Mouse (Mus musculus): ENCODE results near the gene Sephs1.

Gene Sephs1

DNA sequence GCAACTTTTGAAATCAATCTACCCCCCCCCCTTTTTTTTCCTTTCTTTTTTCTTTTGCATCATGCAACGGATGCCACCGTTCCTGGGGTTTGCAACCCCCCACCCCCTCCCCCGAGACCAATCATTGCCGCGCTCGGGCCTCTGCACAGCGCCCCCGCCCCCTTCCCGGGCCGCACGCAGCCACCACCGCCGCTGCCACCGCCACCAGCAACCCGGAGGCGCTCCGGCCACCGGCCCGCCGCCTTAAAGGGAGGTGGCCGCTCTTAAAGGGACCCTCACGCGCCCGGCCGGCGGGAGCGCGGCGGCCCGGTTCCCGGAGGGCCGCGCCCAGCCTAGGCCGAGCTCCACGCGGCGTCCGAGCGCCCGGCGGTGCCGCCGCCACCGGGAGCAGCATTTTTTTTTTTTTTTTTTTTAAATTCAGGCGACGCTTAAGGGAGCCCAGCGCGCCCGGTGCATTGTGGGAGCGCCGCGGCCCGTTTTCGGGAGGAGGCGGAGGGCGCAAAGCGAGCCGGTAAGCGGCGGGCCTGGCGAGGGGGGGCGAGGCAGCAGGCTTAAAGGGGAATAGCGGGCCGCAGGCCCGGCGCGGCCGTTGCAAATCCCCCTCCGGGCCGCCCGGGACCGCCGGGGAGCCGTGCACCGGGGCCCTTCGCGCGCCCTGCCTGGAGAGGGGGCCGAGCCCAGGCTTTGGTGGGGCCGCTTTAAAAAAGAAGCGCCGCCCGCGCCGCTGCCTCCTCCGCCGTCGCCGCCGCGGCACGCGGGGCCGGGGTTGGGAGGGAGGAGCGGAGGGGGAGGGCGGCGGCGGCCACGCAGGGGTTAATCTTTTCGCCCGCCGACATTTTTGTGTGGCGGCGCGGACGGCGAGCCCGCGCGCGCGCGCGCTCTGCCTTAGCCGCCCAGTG is at the start of gene Sephs1:
Gene Sephs1 (plus strand): TSS at position 215 of the 899 bp plus-strand sequence.
- DNase-seq (ENCODE audit: low spot score), result peak; percentile 70

GRCm38 (mm10) chr2:4832166-4832565 is 49.2 kb upstream of the Sephs1 start:
- DNase-seq (ENCODE audit: low spot score), result no peak

DNA sequence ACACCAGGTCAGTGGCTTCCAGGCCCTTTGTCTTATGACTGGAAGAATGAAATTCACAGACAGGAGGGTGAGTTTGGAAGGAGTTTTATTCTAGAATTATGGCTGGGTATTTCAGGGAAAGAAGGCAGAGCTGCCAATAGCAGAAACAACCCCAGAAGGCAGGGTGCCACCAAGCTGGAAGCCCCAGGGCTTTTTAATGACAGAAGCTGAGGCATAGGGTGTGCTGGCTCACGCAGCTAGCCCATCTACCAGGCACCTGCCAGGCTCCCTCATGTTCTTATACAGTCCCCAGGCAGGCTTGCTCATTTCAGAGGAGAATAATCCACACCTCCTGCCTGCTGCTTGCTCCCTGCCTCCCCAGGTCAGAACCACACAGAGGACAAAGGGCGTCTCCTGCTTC is 31.9 kb upstream of the Sephs1 start:
- no peak for DNase-seq (ENCODE audit: low spot score)

GRCm38 (mm10) chr2:4857186-4857585 is 24.2 kb upstream of the Sephs1 start:
- no peak for DNase-seq (ENCODE audit: low spot score)

- DNase-seq (ENCODE audit: low spot score), result no peak
These were observed 23.2 kb upstream of the Sephs1 start for GRCm38 (mm10) chr2:4858161-4858560.

DNA sequence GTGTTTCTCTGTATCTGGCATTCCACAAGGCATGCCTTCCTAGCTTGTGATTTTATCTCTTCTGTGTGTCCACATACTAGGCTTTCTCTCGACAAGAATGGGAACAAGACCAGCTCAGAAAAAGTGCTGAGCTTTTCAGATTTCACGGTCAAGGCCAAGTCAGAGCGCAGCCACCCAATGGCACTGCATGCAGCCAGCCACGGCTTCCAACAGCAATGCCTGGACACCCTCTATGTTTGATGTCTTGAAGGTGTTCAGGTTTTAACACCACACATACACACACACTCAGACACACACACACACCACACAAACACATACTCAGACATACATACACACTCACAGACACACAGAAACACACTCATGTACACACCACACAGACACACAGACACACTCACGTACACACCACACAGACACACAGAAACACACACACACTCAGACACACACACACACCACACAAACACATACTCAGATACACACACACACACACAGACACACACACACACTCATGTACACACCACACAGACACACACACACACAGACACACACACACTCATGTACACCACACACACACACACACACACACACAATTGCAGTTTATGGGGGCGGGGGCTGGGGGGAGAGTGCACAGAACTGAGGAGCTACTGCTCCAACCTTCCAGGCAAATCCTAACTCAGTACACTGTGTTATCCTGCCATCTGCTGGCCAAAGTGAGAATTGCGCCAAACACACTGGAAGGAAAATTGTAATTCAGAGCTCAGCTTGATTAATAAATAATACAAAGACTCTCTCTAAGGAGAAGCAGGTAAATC is 17.2 kb upstream of the Sephs1 start:
- DNase-seq (ENCODE audit: low spot score), result peak; percentile 41

- no peak for DNase-seq (ENCODE audit: low spot score)
These were observed 16.5 kb upstream of the Sephs1 start for GRCm38 (mm10) chr2:4864817-4865296.

DNA sequence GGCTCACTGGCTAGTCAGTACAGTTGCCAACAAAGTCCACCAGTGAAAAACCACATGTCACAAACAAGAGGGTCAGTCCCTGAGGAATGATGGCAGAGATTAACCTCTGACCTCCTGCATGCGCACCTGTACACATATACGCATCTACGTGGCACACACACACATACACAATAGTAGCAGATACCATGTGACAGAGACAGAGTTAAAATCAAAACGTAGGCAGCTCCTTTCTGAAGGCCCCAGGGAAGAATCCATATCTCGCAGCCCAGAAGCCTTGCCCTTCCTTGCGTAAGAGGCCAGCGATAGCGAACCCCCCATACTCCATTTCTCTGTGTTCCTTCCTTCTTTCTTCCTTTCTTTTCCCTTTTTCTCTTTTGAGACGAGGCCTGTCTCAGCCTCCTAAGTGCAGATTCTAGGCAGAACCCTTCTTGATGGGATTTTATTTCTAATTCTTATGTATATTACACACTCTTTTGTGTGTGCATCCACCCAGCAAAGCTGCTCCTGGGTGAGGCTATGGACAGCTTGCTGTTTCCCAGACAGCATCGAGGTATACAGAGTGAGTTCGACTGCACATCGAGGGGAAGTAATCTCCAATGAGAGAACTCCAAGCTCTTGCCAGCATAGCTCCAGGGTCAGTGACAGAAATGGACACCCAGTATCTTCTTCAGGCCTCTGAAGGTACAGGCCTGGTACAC is 13.2 kb upstream of the Sephs1 start:
- no peak for DNase-seq (ENCODE audit: low spot score)

GRCm38 (mm10) chr2:4872740-4873139 is 8.6 kb upstream of the Sephs1 start:
- peak; percentile 17 for DNase-seq (ENCODE audit: low spot score)

GRCm38 (mm10) chr2:4873331-4873730 is 8.0 kb upstream of the Sephs1 start:
- DNase-seq (ENCODE audit: low spot score), result no peak

GRCm38 (mm10) chr2:4875090-4875489 is 6.3 kb upstream of the Sephs1 start:
- no peak for DNase-seq (ENCODE audit: low spot score)

DNA sequence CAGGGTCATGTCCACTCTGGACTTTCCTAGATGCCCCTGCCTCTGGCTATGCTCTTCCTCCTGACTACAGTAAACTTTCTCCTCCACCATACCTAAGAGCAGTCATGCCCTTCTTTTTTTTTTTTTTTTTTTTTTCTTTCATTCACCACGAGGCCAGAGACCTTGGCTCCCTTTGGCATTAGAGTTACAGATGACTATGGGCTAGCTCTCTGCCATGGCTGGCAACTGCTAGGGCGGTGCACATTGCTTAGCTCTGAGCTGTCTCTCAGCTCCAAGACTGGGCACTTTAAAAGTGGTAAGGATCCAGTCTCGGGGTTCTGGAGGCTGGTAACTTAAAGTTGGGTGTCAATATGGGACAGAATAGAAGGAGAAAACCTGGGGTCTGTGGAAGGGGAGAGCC is 5.2 kb upstream of the Sephs1 start:
- no peak for DNase-seq (ENCODE audit: low spot score)

- DNase-seq (ENCODE audit: low spot score), result peak; percentile 31
These were observed 521 bp upstream of the Sephs1 start for GRCm38 (mm10) chr2:4880737-4881349.

- peak; percentile 59 for DNase-seq (ENCODE audit: low spot score)
These were observed 956 bp downstream of the Sephs1 start for GRCm38 (mm10) chr2:4882249-4882791.

GRCm38 (mm10) chr2:4883009-4883704 is 1.8 kb downstream of the Sephs1 start:
- peak; percentile 67 for DNase-seq (ENCODE audit: low spot score)

DNA sequence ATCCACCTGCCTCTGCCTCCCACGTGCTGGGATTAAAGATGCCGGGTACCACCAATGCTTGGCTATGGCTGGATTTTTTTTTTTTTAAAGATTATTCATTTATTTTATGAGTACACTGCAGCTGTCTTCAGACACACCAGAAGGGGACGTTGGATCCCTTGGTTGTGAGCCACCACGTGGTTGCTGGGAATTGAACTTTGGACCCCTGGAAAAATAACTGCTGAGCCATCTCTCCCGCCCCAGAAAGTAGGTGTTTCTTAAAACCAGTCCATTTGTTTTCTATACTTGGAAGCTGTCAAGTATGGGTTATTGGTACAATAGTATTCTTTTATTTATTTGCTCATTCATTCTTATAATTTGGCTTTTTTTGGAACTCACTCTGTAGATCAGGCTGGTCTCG is 5.5 kb downstream of the Sephs1 start:
- DNase-seq (ENCODE audit: low spot score), result no peak

DNA sequence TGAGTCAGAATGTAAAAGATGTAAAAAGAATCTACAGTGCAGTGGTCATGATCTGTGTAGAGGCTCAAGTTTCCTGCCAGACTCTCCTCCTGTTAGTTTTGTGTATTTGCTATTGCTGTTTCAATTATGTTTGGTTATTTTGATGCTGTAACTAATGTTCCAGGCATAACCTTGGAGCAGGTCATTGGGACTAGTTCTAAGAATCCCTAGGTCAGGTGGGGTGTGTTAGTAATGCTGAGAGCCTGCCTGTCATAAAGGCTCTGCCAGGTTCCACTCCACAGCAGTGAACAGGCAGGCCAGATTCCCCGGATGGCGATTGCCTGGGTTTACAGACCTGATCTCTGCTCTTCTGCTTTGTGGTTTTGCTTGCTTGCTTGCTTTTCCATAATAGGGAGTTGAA is 14.2 kb downstream of the Sephs1 start:
- DNase-seq (ENCODE audit: low spot score), result no peak

GRCm38 (mm10) chr2:4896970-4897369 is 15.6 kb downstream of the Sephs1 start:
- DNase-seq (ENCODE audit: low spot score), result no peak

DNA sequence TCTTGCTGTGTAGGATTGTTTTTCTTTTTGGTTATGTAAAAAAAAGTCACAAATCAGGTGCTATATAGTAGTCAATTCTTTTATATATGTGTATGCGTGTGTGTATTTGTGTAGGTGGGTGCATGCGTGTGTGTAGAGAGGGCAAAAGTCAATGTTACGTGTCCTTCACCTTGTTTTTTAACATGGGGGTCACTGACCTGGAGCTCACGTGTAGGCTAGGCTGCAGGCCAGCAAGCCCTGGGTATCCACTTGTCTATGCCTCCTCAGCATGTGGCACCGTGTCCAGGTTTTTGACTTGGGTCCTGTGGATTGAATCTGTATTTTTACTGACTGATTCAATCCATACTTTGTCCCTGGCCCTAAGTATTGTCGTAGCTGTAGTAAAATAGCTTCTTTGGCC is 19.3 kb downstream of the Sephs1 start:
- no peak for DNase-seq (ENCODE audit: low spot score)

DNA sequence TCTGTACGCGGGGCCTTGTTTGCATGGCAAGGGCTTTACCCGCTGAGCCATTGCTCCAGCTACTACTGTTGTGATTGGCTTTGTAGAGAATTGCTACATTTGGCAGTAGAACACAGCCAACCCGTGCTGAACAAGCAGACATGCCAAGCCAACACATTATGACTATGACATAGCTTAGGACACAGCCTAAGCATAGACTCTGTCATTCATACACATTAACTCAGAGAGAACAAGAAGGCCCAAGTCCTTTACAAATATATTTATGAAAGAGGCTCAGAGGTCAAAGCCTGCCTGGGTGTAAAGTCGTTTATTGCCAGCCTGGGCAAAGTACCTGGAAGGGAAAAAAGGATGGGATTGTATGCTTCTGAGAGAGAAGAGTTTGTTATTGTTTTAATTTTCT is 21.0 kb downstream of the Sephs1 start:
- no peak for DNase-seq (ENCODE audit: low spot score)

DNA sequence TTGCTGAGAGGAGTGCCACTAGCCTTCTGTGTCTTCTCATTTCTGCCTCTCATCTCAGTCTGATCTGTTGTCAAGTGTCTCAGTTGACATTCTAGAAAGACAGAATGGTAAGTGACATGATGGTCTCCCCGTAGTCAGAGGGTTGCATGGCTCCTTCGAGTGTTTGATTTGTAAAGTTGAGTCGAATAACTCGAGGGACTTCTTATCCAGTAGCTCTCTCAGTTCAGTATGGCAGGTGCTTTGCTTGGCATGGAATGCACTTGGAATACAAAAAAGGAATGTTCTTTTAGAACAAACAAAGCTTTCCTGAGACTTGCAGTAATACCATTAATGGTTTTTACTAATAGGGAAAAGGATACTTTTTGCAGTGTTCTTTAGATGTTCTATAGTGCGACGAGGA is 25.8 kb downstream of the Sephs1 start:
- no peak for DNase-seq (ENCODE audit: low spot score)
